Mouse (Mus musculus) liver, postnatal 0 days (tissue): ENCODE data around the gene Tef.

Experiments used
- CTCF ChIP-seq: sonication (generic); IDR thresholded peaks from 2 replicates; pipeline ENCODE4 v1.5.1; 2016; ENCODE audit warnings: antibody characterized with exemption, low read depth
- EP300 ChIP-seq: IDR thresholded peaks from 2 replicates; pipeline ENCODE4 v1.6.1; 2016; ENCODE audit warnings: antibody characterized with exemption, low read depth, mild to moderate bottlenecking

- TF ChIP-seq EP300 (no peak), CTCF (no peak)
Observed at GRCm38 (mm10) chr15:81845033-81845625, 42.9 kb downstream of the Tef start.
